Mouse (Mus musculus) stomach, postnatal 0 days (tissue): ENCODE data around the gene Ryk.

Source experiments
- CTCF ChIP-seq: IDR thresholded peaks from 2 replicates; pipeline ENCODE4 v1.5.1; 2016; ENCODE audit warnings: antibody characterized with exemption, low read depth, mild to moderate bottlenecking, moderate library complexity
- EP300 ChIP-seq: optimal IDR thresholded peaks from 2 replicates; pipeline ENCODE3; 2016; ENCODE audit warnings: antibody characterized with exemption

- TF ChIP-seq CTCF (no peak), EP300 (no peak)
These were observed 33.7 kb downstream of the Ryk start for GRCm38 (mm10) chr9:102868451-102868850.
